ENCODE assay signal across 10 mouse cellular contexts in genomic region chr15:9086813-9087212, GRCm38 (mm10). TPM values are rescaled to one million over a fixed set of nuclear protein-coding genes. Genes with fewer than 3 reads are reported as not detected.
A peak's percentile ranks its signal among the peaks of the same experiment; 100 is the strongest.
DNase-seq lines count a peak whose midpoint lies in the region; ATAC-seq and TF ChIP-seq lines count a peak whose summit lies in the region.
"Had no signal": no experiment of that assay in that cellular context is flagged by ENCODE, and none has a peak within 500 bp of the region (broad histone marks: within the 10 kb centered on the region; RNA-seq: fewer than 3 reads in every experiment).

No protein-coding gene starts in this region.

- peaks cover 23% of the 10 kb centered on the region for H3K4me1 ChIP-seq in heart, embryonic 15.5 days (replicated peaks)
- H3K4me1 ChIP-seq in ES-Bruce4 (ENCODE audit: control insufficient read depth, insufficient read depth, low read length) = no peaks in the 10 kb centered on the region
- H3K4me1 ChIP-seq in hindbrain, embryonic 16.5 days (ENCODE audit: control insufficient read depth, insufficient read depth, low read depth, low read length) = no peaks in the 10 kb centered on the region
- H3K4me1 ChIP-seq: limb, embryonic 13.5 days had no signal

- TF ChIP-seq CTCF in ES-Bruce4 (IDR thresholded peaks at IDR 0.05; ENCODE audit: low read depth, low read length) = no peak

- 40% methylated on average over 11 of the region's 11 CpGs for WGBS in heart, embryonic 15.5 days
- WGBS in hindbrain, embryonic 16.5 days = 46% methylated on average over 11 of the region's 11 CpGs

- no peaks in the 10 kb centered on the region for H3K9me3 ChIP-seq in heart, embryonic 15.5 days (replicated peaks)
- no peaks in the 10 kb centered on the region for H3K9me3 ChIP-seq in ES-Bruce4 (replicated peaks; ENCODE audit: control insufficient read depth, insufficient read depth, low read length, poor library complexity, severe bottlenecking)
- H3K9me3 ChIP-seq in hindbrain, embryonic 16.5 days (ENCODE audit: control insufficient read depth, low read length) = no peaks in the 10 kb centered on the region
- H3K9me3 ChIP-seq: limb, embryonic 13.5 days had no signal

- TF ChIP-seq POLR2A in ES-Bruce4 (IDR thresholded peaks at IDR 0.05; ENCODE audit: insufficient read depth, low read length) = no peak

- H3K36me3 ChIP-seq in heart, embryonic 15.5 days = peaks cover 8% of the 10 kb centered on the region; the same call in 1 of the 2 replicates
- H3K36me3 ChIP-seq in ES-Bruce4 (ENCODE audit: control insufficient read depth, insufficient read depth, low read length, poor library complexity, severe bottlenecking) = no peaks in the 10 kb centered on the region
- no peaks in the 10 kb centered on the region for H3K36me3 ChIP-seq in hindbrain, embryonic 16.5 days (ENCODE audit: control insufficient read depth, insufficient read depth, low read length)

- peak; percentile 92 for TF ChIP-seq EP300 in ES-Bruce4 (IDR thresholded peaks at IDR 0.05; ENCODE audit: insufficient read depth, low read depth, low read length)

- 0 out of 2 replicates have a peak overlapping the region, but pooled peaks have one; percentile 42 for H3K27ac ChIP-seq in heart, embryonic 15.5 days
- peak overlapping the region; percentile 18 for H3K27ac ChIP-seq in ES-Bruce4 (ENCODE audit: insufficient read depth, low read length)
- no peak overlapping the region for H3K27ac ChIP-seq in hindbrain, embryonic 16.5 days (ENCODE audit: low read depth, low read length)
- H3K27ac ChIP-seq: limb, embryonic 13.5 days had no signal

- H3K9ac ChIP-seq in heart, embryonic 15.5 days = no peak overlapping the region
- no peak overlapping the region; the same call in 1 of the 2 replicates for H3K9ac ChIP-seq in ES-Bruce4 (ENCODE audit: low read depth, poor library complexity, severe bottlenecking)
- no peak overlapping the region for H3K9ac ChIP-seq in hindbrain, embryonic 16.5 days (ENCODE audit: low read depth, low read length)
- H3K9ac ChIP-seq: limb, embryonic 13.5 days had no signal

- peak; percentile 58; the same call in 1 of the 2 replicates for ATAC-seq in heart, embryonic 15.5 days (replicated peaks; ENCODE audit: insufficient number of reproducible peaks, insufficient read depth, low FRiP score, low read depth)
- ATAC-seq in hindbrain, embryonic 16.5 days = peak; percentile 50; the same call in 1 of the 2 replicates
- ATAC-seq: Patski had no signal

- H3K4me2 ChIP-seq in heart, embryonic 15.5 days = no peak overlapping the region
- no peak overlapping the region for H3K4me2 ChIP-seq in hindbrain, embryonic 16.5 days (ENCODE audit: low read length)
- H3K4me2 ChIP-seq: limb, embryonic 13.5 days had no signal

- DNase-seq in heart, adult 18-20 months = no peak
- DNase-seq in R1 (ENCODE audit: low read depth, low spot score) = peak; percentile 72
- DNase-seq in urinary bladder, postnatal 14 days (ENCODE audit: low spot score) = no peak
- DNase-seq in frontal cortex, postnatal 25 days (ENCODE audit: low spot score in 2 of 2) = no peak
- DNase-seq in thymus, postnatal 0 days (ENCODE audit: low spot score) = no peak

- H3K27me3 ChIP-seq in heart, embryonic 15.5 days = no peaks in the 10 kb centered on the region
- H3K27me3 ChIP-seq in ES-Bruce4 (ENCODE audit: control insufficient read depth, insufficient read depth, low read length, poor library complexity, severe bottlenecking) = no peaks in the 10 kb centered on the region
- no peaks in the 10 kb centered on the region for H3K27me3 ChIP-seq in hindbrain, embryonic 16.5 days (replicated peaks; ENCODE audit: control insufficient read depth, insufficient read depth, low read length)
- H3K27me3 ChIP-seq: limb, embryonic 13.5 days; Patski had no signal

- H3K4me3 ChIP-seq in heart, embryonic 15.5 days = no peak overlapping the region
- H3K4me3 ChIP-seq in ES-Bruce4 (ENCODE audit: low read depth, low read length) = no peak overlapping the region
- H3K4me3 ChIP-seq in hindbrain, embryonic 16.5 days (ENCODE audit: low read length) = no peak overlapping the region
- H3K4me3 ChIP-seq: limb, embryonic 13.5 days had no signal

RNA-seq across cellular contexts. Expression of gene Nadk2, which starts 15.8 kb away (rescaled TPM):
- polyA plus RNA-seq in heart, embryonic 15.5 days (2015; fragmentation: Nextera tagmentation; extraction: Ambion mirVana) = 43.7 TPM in 2 replicates
- total RNA-seq in heart, adult 18-20 months (2021) = 10 to 100 TPM; 59.8 to 66.2 TPM
- polyA plus RNA-seq in ES-Bruce4 (2011; ENCODE audit: insufficient read depth, insufficient read length, low read depth, missing spikeins) = 73.6 and 83.2 TPM in 2 replicates
- polyA plus RNA-seq in hindbrain, embryonic 16.5 days (2015; fragmentation: Nextera tagmentation; extraction: Ambion mirVana) = 27.1 and 31.7 TPM in 2 replicates
- 15.4 and 17.6 TPM in 2 replicates for polyA plus RNA-seq in thymus, postnatal 0 days (2015; fragmentation: Nextera tagmentation; extraction: Ambion mirVana)

RNA-seq across cellular contexts. Expression of gene Lmbrd2, which starts 53.5 kb away (rescaled TPM):
- polyA plus RNA-seq in heart, embryonic 15.5 days (2015; fragmentation: Nextera tagmentation; extraction: Ambion mirVana) = 1.5 and 2.2 TPM in 2 replicates
- 10 to 100 TPM; 13.1 to 14.0 TPM for total RNA-seq in heart, adult 18-20 months (2021)
- polyA plus RNA-seq in ES-Bruce4 (2011; ENCODE audit: insufficient read depth, insufficient read length, low read depth, missing spikeins) = 31.7 and 35.6 TPM in 2 replicates
- 3.1 and 3.9 TPM in 2 replicates for polyA plus RNA-seq in hindbrain, embryonic 16.5 days (2015; fragmentation: Nextera tagmentation; extraction: Ambion mirVana)
- 2.1 and 2.3 TPM in 2 replicates for polyA plus RNA-seq in thymus, postnatal 0 days (2015; fragmentation: Nextera tagmentation; extraction: Ambion mirVana)
